Mouse (Mus musculus) myocyte (in vitro differentiated cells): ENCODE results near the gene E2f3.

Experiments
- MAX ChIP-seq: IDR thresholded peaks from one replicate; pipeline ENCODE4 v1.6.1; 2011; ENCODE audit warnings: low read depth, mild to moderate bottlenecking, control low read depth
- MYOD1 ChIP-seq, 3 experiments: IDR thresholded peaks; one replicate each; pipeline ENCODE4 v1.6.1; 2011; ENCODE audit warnings: control low read depth in 2 of 3, low read depth in 2 of 3, mild to moderate bottlenecking in 2 of 3, moderate library complexity in 1 of 3; ENCODE audit not compliant: insufficient read length in 2 of 3, control insufficient read depth in 1 of 3
- POLR2AphosphoS2 ChIP-seq: IDR thresholded peaks from one replicate; pipeline ENCODE4 v1.6.1; 2011; ENCODE audit warnings: low read depth, control low read depth; ENCODE audit not compliant: insufficient read length

GRCm38 (mm10) chr13:29946045-29946444, 39.8 kb downstream of the E2f3 start:
- TF ChIP-seq POLR2AphosphoS2 = no peak
- TF ChIP-seq MYOD1 (IDR thresholded peaks at IDR 0.05; ENCODE audit: control insufficient read depth in 1 of 3, insufficient read length in 2 of 3, low read depth in 2 of 3) = no peak
- TF ChIP-seq MAX = no peak
